ENCODE assay signal across 28 mouse cellular contexts in the genomic region with DNA sequence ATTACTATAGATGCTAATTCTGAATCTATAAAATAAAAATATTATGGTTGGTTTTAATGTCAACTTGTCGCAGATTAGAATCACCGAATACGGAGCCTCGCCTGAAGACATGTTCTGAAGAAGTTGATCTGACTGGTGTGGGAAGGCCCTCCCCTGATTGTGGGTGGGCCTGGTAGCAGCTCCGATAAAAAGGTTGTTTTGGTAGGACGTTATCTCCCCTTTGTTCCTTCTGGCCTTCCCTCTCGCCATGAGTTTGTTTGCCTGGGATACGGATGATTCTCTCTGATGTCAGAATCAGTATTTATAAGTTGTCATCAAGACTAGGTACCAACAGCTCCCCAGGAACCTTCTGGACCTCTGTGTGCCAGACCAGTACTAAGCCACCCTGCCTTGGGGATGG. TPM values are rescaled to one million over a fixed set of nuclear protein-coding genes. Genes with fewer than 3 reads are reported as not detected.
DNase-seq lines count a peak whose midpoint lies in the region; ATAC-seq and TF ChIP-seq lines count a peak whose summit lies in the region.
"Had no signal": no experiment of that assay in that cellular context is flagged by ENCODE, and none has a peak within 500 bp of the region (broad histone marks: within the 10 kb centered on the region; RNA-seq: fewer than 3 reads in every experiment).

No protein-coding gene starts in this region.

- H3K4me1 ChIP-seq in heart, adult 2 months (ENCODE audit: control insufficient read depth, insufficient read depth, low read length): peaks cover 13% of the 10 kb centered on the region
- peaks cover 18% of the 10 kb centered on the region for H3K4me1 ChIP-seq in heart, embryonic 10.5 days
- H3K4me1 ChIP-seq in lung, postnatal 0 days (ENCODE audit: insufficient read depth, low read depth, low read length): 0 out of 2 replicates have a peak, but pooled peaks cover 3% of the 10 kb centered on the region
- peaks cover 6% of the 10 kb centered on the region for H3K4me1 ChIP-seq in brown adipose tissue, adult 24 weeks (ENCODE audit: control insufficient read depth, insufficient read depth, insufficient read length, low read length)
- peaks cover 3% of the 10 kb centered on the region; the same call in 1 of the 2 replicates for H3K4me1 ChIP-seq in small intestine, adult 2 months (ENCODE audit: control insufficient read depth, insufficient read depth, insufficient read length, low read length)

- H3K9ac ChIP-seq in heart, adult 2 months (ENCODE audit: low read depth, low read length): no peak overlapping the region
- H3K9ac ChIP-seq in lung, postnatal 0 days (replicated peaks; ENCODE audit: low read depth): no peak overlapping the region
- H3K9ac ChIP-seq: embryonic facial prominence, embryonic 15.5 days; forebrain, embryonic 15.5 days; intestine, embryonic 15.5 days; midbrain, embryonic 12.5 days had no signal

- no peaks in the 10 kb centered on the region for H3K9me3 ChIP-seq in heart, embryonic 10.5 days
- no peaks in the 10 kb centered on the region for H3K9me3 ChIP-seq in lung, postnatal 0 days (ENCODE audit: low read length)
- H3K9me3 ChIP-seq: embryonic facial prominence, embryonic 15.5 days; forebrain, embryonic 15.5 days; heart, embryonic 13.5 days; intestine, embryonic 15.5 days; midbrain, embryonic 12.5 days had no signal

- no peak overlapping the region for H3K4me2 ChIP-seq in lung, postnatal 0 days (replicated peaks; ENCODE audit: low read depth, low read length)
- H3K4me2 ChIP-seq: embryonic facial prominence, embryonic 15.5 days; forebrain, embryonic 15.5 days; intestine, embryonic 15.5 days; midbrain, embryonic 12.5 days had no signal

- 0 out of 2 replicates have a peak, but pooled peaks have one; percentile 2 for ATAC-seq in lung, postnatal 0 days
- ATAC-seq: forebrain, embryonic 15.5 days; hindbrain, embryonic 16.5 days; intestine, embryonic 15.5 days had no signal

- H3K36me3 ChIP-seq in heart, adult 2 months (ENCODE audit: control insufficient read depth, insufficient read depth, low read length): no peaks in the 10 kb centered on the region
- 0 out of 2 replicates have a peak, but pooled peaks cover 3% of the 10 kb centered on the region for H3K36me3 ChIP-seq in heart, embryonic 10.5 days
- no peaks in the 10 kb centered on the region for H3K36me3 ChIP-seq in lung, postnatal 0 days (ENCODE audit: insufficient read depth, low read length)
- H3K36me3 ChIP-seq in small intestine, adult 2 months (ENCODE audit: control insufficient read depth, insufficient read depth, low read length): no peaks in the 10 kb centered on the region
- H3K36me3 ChIP-seq: embryonic facial prominence, embryonic 15.5 days; forebrain, embryonic 15.5 days; intestine, embryonic 15.5 days; midbrain, embryonic 12.5 days had no signal

- peak overlapping the region; percentile 75 for H3K27ac ChIP-seq in heart, adult 2 months
- no peak overlapping the region for H3K27ac ChIP-seq in heart, embryonic 10.5 days
- H3K27ac ChIP-seq in lung, postnatal 0 days (ENCODE audit: low read length): peak overlapping the region; percentile 32; the same call in 1 of the 2 replicates
- peak overlapping the region; percentile 31 for H3K27ac ChIP-seq in brown adipose tissue, adult 24 weeks (replicated peaks; ENCODE audit: low read depth, low read length)
- H3K27ac ChIP-seq in small intestine, adult 2 months (ENCODE audit: insufficient read depth, low read depth, low read length): 0 out of 2 replicates have a peak overlapping the region, but pooled peaks have one; percentile 45
- H3K27ac ChIP-seq: forebrain, embryonic 15.5 days; intestine, embryonic 15.5 days; midbrain, embryonic 12.5 days had no signal

- TF ChIP-seq EP300 in heart, adult 2 months (IDR thresholded peaks at IDR 0.05; ENCODE audit: insufficient read depth, low read depth, low read length): no peak
- TF ChIP-seq EP300 in lung, postnatal 0 days (IDR thresholded peaks at IDR 0.05): no peak

- no peak overlapping the region for H3K4me3 ChIP-seq in heart, adult 2 months
- H3K4me3 ChIP-seq in heart, embryonic 10.5 days: no peak overlapping the region
- no peak overlapping the region for H3K4me3 ChIP-seq in lung, postnatal 0 days (ENCODE audit: low read depth, low read length)
- H3K4me3 ChIP-seq in brown adipose tissue, adult 24 weeks (ENCODE audit: insufficient read depth, low read depth, low read length): no peak overlapping the region
- no peak overlapping the region for H3K4me3 ChIP-seq in small intestine, adult 2 months (ENCODE audit: low read depth, low read length)
- H3K4me3 ChIP-seq: embryonic facial prominence, embryonic 15.5 days; forebrain, embryonic 15.5 days; heart, embryonic 13.5 days; intestine, embryonic 15.5 days; midbrain, embryonic 12.5 days had no signal

- H3K79me2 ChIP-seq in heart, adult 2 months (replicated peaks; ENCODE audit: control insufficient read depth, insufficient read depth, low read length): no peaks in the 10 kb centered on the region

- no peaks in the 10 kb centered on the region for H3K27me3 ChIP-seq in heart, adult 2 months (ENCODE audit: control insufficient read depth, insufficient read depth, low read length)
- no peaks in the 10 kb centered on the region for H3K27me3 ChIP-seq in heart, embryonic 10.5 days (ENCODE audit: insufficient read depth, poor library complexity, severe bottlenecking)
- no peaks in the 10 kb centered on the region for H3K27me3 ChIP-seq in lung, postnatal 0 days (replicated peaks; ENCODE audit: insufficient read depth, low read length)
- H3K27me3 ChIP-seq in small intestine, adult 2 months (ENCODE audit: control insufficient read depth, insufficient read depth, low read length): no peaks in the 10 kb centered on the region
- H3K27me3 ChIP-seq: embryonic facial prominence, embryonic 15.5 days; forebrain, embryonic 15.5 days; heart, embryonic 13.5 days; intestine, embryonic 15.5 days; midbrain, embryonic 12.5 days; Patski had no signal

- TF ChIP-seq POLR2A in heart, adult 2 months (IDR thresholded peaks at IDR 0.05; ENCODE audit: insufficient read depth, low read depth, low read length): no peak
- no peak for TF ChIP-seq POLR2A in small intestine, adult 2 months (IDR thresholded peaks at IDR 0.05; ENCODE audit: low read depth, low read length)

- no peak for TF ChIP-seq CTCF in heart, adult 2 months (IDR thresholded peaks at IDR 0.05)
- no peak for TF ChIP-seq CTCF in lung, postnatal 0 days (IDR thresholded peaks at IDR 0.05)
- TF ChIP-seq CTCF in small intestine, adult 2 months (IDR thresholded peaks at IDR 0.05; ENCODE audit: extremely low read depth, insufficient read length, insufficient replicate concordance, low read depth, low read length): no peak

- WGBS in heart, adult 2 months: 50% methylated on average over 8 of the region's 8 CpGs
- WGBS in heart, embryonic 10.5 days: 38% methylated on average over 8 of the region's 8 CpGs
- WGBS in lung, postnatal 0 days: 55% methylated on average over 8 of the region's 8 CpGs
- 46% methylated on average over 8 of the region's 8 CpGs for WGBS in small intestine, adult 2 months

- peak; percentile 34 to 40 for DNase-seq in heart, adult 2 months
- DNase-seq in heart, embryonic 10.5 days (ENCODE audit: low spot score): no peak
- DNase-seq in lung, postnatal 0 days (ENCODE audit: low spot score): no peak
- DNase-seq in lung, postnatal 4 days: no peak
- no peak for DNase-seq in thymus, postnatal 36 days

- intact Hi-C loops in heart, adult 2 months (cut with DNase I): no loop called here

RNA-seq across cellular contexts. Expression of a gene that starts 20.0 kb away (rescaled TPM):
- not detected for total RNA-seq in heart, adult 2 months (2021)
- polyA plus RNA-seq in heart, adult 2 months (2012; rRNA removed): not detected in 2 replicates
- not detected in 2 replicates for polyA plus RNA-seq in heart, embryonic 10.5 days (2016; fragmentation: Nextera tagmentation; extraction: Ambion mirVana)
- polyA plus RNA-seq in lung, postnatal 0 days (2015; fragmentation: Nextera tagmentation; extraction: Ambion mirVana): not detected in 2 replicates
- polyA plus RNA-seq in brown adipose tissue, adult 24 weeks (2012; ENCODE audit: insufficient read depth, insufficient read length, missing spikeins): not detected in 2 replicates
- not detected in 2 replicates for polyA plus RNA-seq in small intestine, adult 2 months (2012; rRNA removed)
- total RNA-seq: adrenal gland, adult 18-20 months; adrenal gland, postnatal 4 days; common myeloid progenitor, adult 5-6 weeks; gastrocnemius, postnatal 14 days; hematopoietic stem cell, adult 5-6 weeks; left cerebral cortex, adult 18-20 months; left cerebral cortex, postnatal 36 days; megakaryocyte, adult 5-6 weeks; neutrophil, adult 5-6 weeks had no signal
- polyA plus RNA-seq: forebrain, embryonic 15.5 days; heart, embryonic 13.5 days; hindbrain, embryonic 16.5 days; intestine, embryonic 15.5 days; limb, embryonic 14.5 days; liver, embryonic 16.5 days; midbrain, embryonic 12.5 days; Patski; thymus, postnatal 0 days; urinary bladder, adult 2 months had no signal

RNA-seq across cellular contexts. Expression of a gene that starts 21.8 kb away (rescaled TPM):
- total RNA-seq in heart, adult 2 months (2021): 10 to 100 TPM; 74.5 to 86.0 TPM
- 37.0 and 50.2 TPM in 2 replicates for polyA plus RNA-seq in heart, adult 2 months (2012; rRNA removed)
- 91.7 and 127 TPM in 2 replicates for polyA plus RNA-seq in heart, embryonic 10.5 days (2016; fragmentation: Nextera tagmentation; extraction: Ambion mirVana)
- polyA plus RNA-seq in lung, postnatal 0 days (2015; fragmentation: Nextera tagmentation; extraction: Ambion mirVana): 50.4 and 56.0 TPM in 2 replicates
- 33.1 and 38.0 TPM in 2 replicates for polyA plus RNA-seq in brown adipose tissue, adult 24 weeks (2012; ENCODE audit: insufficient read depth, insufficient read length, missing spikeins)
- 8.4 and 15.0 TPM in 2 replicates for polyA plus RNA-seq in small intestine, adult 2 months (2012; rRNA removed)

RNA-seq across cellular contexts. Expression of a gene that starts 29.7 kb away (rescaled TPM):
- total RNA-seq in heart, adult 2 months (2021): not detected
- 0.45 TPM in 1 of 2 replicates, not detected in the other for polyA plus RNA-seq in heart, adult 2 months (2012; rRNA removed)
- polyA plus RNA-seq in heart, embryonic 10.5 days (2016; fragmentation: Nextera tagmentation; extraction: Ambion mirVana): not detected in 2 replicates
- polyA plus RNA-seq in lung, postnatal 0 days (2015; fragmentation: Nextera tagmentation; extraction: Ambion mirVana): 0.31 and 3.3 TPM in 2 replicates
- not detected in 2 replicates for polyA plus RNA-seq in brown adipose tissue, adult 24 weeks (2012; ENCODE audit: insufficient read depth, insufficient read length, missing spikeins)
- not detected in 2 replicates for polyA plus RNA-seq in small intestine, adult 2 months (2012; rRNA removed)
- total RNA-seq: adrenal gland, adult 18-20 months; adrenal gland, postnatal 4 days; common myeloid progenitor, adult 5-6 weeks; gastrocnemius, postnatal 14 days; hematopoietic stem cell, adult 5-6 weeks; left cerebral cortex, adult 18-20 months; left cerebral cortex, postnatal 36 days; megakaryocyte, adult 5-6 weeks; neutrophil, adult 5-6 weeks had no signal
- polyA plus RNA-seq: embryonic facial prominence, embryonic 15.5 days; forebrain, embryonic 15.5 days; heart, embryonic 13.5 days; hindbrain, embryonic 16.5 days; intestine, embryonic 15.5 days; liver, embryonic 16.5 days; midbrain, embryonic 12.5 days; Patski; urinary bladder, adult 2 months had no signal

RNA-seq across cellular contexts. Expression of a gene that starts 42.5 kb away (rescaled TPM):
- total RNA-seq in heart, adult 2 months (2021): not detected
- polyA plus RNA-seq in heart, adult 2 months (2012; rRNA removed): not detected in 2 replicates
- polyA plus RNA-seq in heart, embryonic 10.5 days (2016; fragmentation: Nextera tagmentation; extraction: Ambion mirVana): not detected in 2 replicates
- not detected in 2 replicates for polyA plus RNA-seq in lung, postnatal 0 days (2015; fragmentation: Nextera tagmentation; extraction: Ambion mirVana)
- polyA plus RNA-seq in brown adipose tissue, adult 24 weeks (2012; ENCODE audit: insufficient read depth, insufficient read length, missing spikeins): not detected in 2 replicates
- polyA plus RNA-seq in small intestine, adult 2 months (2012; rRNA removed): not detected in 2 replicates
- total RNA-seq: adrenal gland, adult 18-20 months; adrenal gland, postnatal 4 days; common myeloid progenitor, adult 5-6 weeks; gastrocnemius, postnatal 14 days; hematopoietic stem cell, adult 5-6 weeks; left cerebral cortex, adult 18-20 months; left cerebral cortex, postnatal 36 days; megakaryocyte, adult 5-6 weeks; neutrophil, adult 5-6 weeks had no signal
- polyA plus RNA-seq: cerebellum, adult 2 months; embryonic facial prominence, embryonic 15.5 days; forebrain, embryonic 15.5 days; heart, embryonic 13.5 days; hindbrain, embryonic 16.5 days; intestine, embryonic 15.5 days; limb, embryonic 14.5 days; liver, embryonic 16.5 days; midbrain, embryonic 12.5 days; Patski had no signal

RNA-seq across cellular contexts. Expression of a gene that starts 58.5 kb away (rescaled TPM):
- 10 to 100 TPM; 26.8 to 27.6 TPM for total RNA-seq in heart, adult 2 months (2021)
- 9.3 and 15.4 TPM in 2 replicates for polyA plus RNA-seq in heart, adult 2 months (2012; rRNA removed)
- 42.8 and 53.0 TPM in 2 replicates for polyA plus RNA-seq in heart, embryonic 10.5 days (2016; fragmentation: Nextera tagmentation; extraction: Ambion mirVana)
- polyA plus RNA-seq in lung, postnatal 0 days (2015; fragmentation: Nextera tagmentation; extraction: Ambion mirVana): 31.0 and 32.2 TPM in 2 replicates
- 16.4 and 18.1 TPM in 2 replicates for polyA plus RNA-seq in brown adipose tissue, adult 24 weeks (2012; ENCODE audit: insufficient read depth, insufficient read length, missing spikeins)
- 3.6 and 5.2 TPM in 2 replicates for polyA plus RNA-seq in small intestine, adult 2 months (2012; rRNA removed)

Comparison
In these comparisons a context has a peak if more than half of its experiments do, and no peak if none do; other contexts are left out.
1. DNase-seq: peak in heart, adult 2 months (2 of 2); none in heart, embryonic 10.5 days (single experiment), lung, postnatal 0 days (single experiment), lung, postnatal 4 days (0 of 2) and thymus, postnatal 36 days (0 of 2).